Mouse (Mus musculus): ENCODE results near the gene Lpcat1. TPM values are rescaled to one million over a fixed set of nuclear protein-coding genes. Genes with fewer than 3 reads are reported as not detected.

Lpcat1 gene
- polyA plus RNA-seq (2015; fragmentation: Illumina TruSeq; extraction: RNeasy Lipid Tissue Mini Kit (QIAGEN cat#74804); ENCODE audit: insufficient read depth, low replicate concordance), result 71.6 TPM

GRCm38 (mm10) chr13:73467034-73467420, at the start of gene Lpcat1:
TSS of gene Lpcat1 (plus strand) at chr13:73467197.

GRCm38 (mm10) chr13:73536403-73536821, 69.4 kb downstream of the Lpcat1 start, which contains the start of gene Slc6a3:
TSS of gene Slc6a3 (plus strand) at chr13:73536747.

Other genes starting within 250 kb of the Lpcat1 start
- 0.47 TPM for gene Irx4, start 206.7 kb upstream of the Lpcat1 start, polyA plus RNA-seq (2015; fragmentation: Illumina TruSeq; extraction: RNeasy Lipid Tissue Mini Kit (QIAGEN cat#74804); ENCODE audit: insufficient read depth, low replicate concordance)
- gene Mrpl36, start 138.7 kb upstream of the Lpcat1 start, polyA plus RNA-seq (2015; fragmentation: Illumina TruSeq; extraction: RNeasy Lipid Tissue Mini Kit (QIAGEN cat#74804); ENCODE audit: insufficient read depth, low replicate concordance), result 56.6 TPM
- gene Ndufs6, start 138.7 kb upstream of the Lpcat1 start, polyA plus RNA-seq (2015; fragmentation: Illumina TruSeq; extraction: RNeasy Lipid Tissue Mini Kit (QIAGEN cat#74804); ENCODE audit: insufficient read depth, low replicate concordance), result 75.5 TPM
- gene Slc6a3, start 69.5 kb downstream of the Lpcat1 start, polyA plus RNA-seq (2015; fragmentation: Illumina TruSeq; extraction: RNeasy Lipid Tissue Mini Kit (QIAGEN cat#74804); ENCODE audit: insufficient read depth, low replicate concordance), result 0.23 TPM
- gene Clptm1l, start 136.8 kb downstream of the Lpcat1 start, polyA plus RNA-seq (2015; fragmentation: Illumina TruSeq; extraction: RNeasy Lipid Tissue Mini Kit (QIAGEN cat#74804); ENCODE audit: insufficient read depth, low replicate concordance), result 130 TPM
- gene Tert, start 159.7 kb downstream of the Lpcat1 start, polyA plus RNA-seq (2015; fragmentation: Illumina TruSeq; extraction: RNeasy Lipid Tissue Mini Kit (QIAGEN cat#74804); ENCODE audit: insufficient read depth, low replicate concordance), result 2.9 TPM
- not detected for gene Slc6a18, start 210.8 kb downstream of the Lpcat1 start, polyA plus RNA-seq (2015; fragmentation: Illumina TruSeq; extraction: RNeasy Lipid Tissue Mini Kit (QIAGEN cat#74804); ENCODE audit: insufficient read depth, low replicate concordance)
- 3.5 TPM for gene Slc6a19, start 237.7 kb downstream of the Lpcat1 start, polyA plus RNA-seq (2015; fragmentation: Illumina TruSeq; extraction: RNeasy Lipid Tissue Mini Kit (QIAGEN cat#74804); ENCODE audit: insufficient read depth, low replicate concordance)